In the genomic region with DNA sequence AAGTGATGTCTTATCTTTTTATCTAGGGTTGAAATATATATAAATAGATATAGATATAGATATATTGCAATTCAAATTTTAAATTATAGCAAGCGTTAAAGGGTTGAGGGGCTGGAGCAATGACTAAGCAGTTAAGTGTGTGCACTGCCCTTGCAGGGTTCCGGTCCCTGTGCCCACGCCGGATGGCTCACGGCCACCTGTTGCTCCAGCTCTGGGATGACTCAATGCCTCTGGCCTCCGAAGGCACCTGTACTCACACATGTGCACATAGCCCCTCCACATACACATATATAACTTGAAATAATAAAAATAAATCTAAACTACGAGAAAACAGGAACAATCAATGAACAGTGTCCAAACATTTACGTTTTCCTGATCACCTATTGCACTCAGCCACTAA, we compare ENCODE assay signal across 13 mouse cellular contexts.
"Had no signal": no experiment of that assay in that cellular context is flagged by ENCODE, and none has a peak within 500 bp of the region (broad histone marks: within the 10 kb centered on the region; RNA-seq: fewer than 3 reads in every experiment).

No protein-coding gene starts in this region.

- H3K27ac ChIP-seq: kidney, embryonic 15.5 days; limb, embryonic 13.5 days; liver, embryonic 15.5 days; midbrain, embryonic 10.5 days; neural tube, embryonic 13.5 days; stomach, postnatal 0 days had no signal

- DNase-seq: kidney, adult 2 months; kidney, postnatal 14 days; left cerebral cortex, postnatal 4 days; lung, adult 2 months; lung, postnatal 4 days; midbrain, embryonic 14.5 days; thymus, postnatal 4 days had no signal

- H3K36me3 ChIP-seq: kidney, embryonic 15.5 days; limb, embryonic 13.5 days; liver, embryonic 15.5 days; midbrain, embryonic 10.5 days; neural tube, embryonic 13.5 days had no signal

- H3K27me3 ChIP-seq: kidney, embryonic 15.5 days; limb, embryonic 13.5 days; liver, embryonic 15.5 days; neural tube, embryonic 13.5 days had no signal

- H3K9ac ChIP-seq: kidney, embryonic 15.5 days; limb, embryonic 13.5 days; liver, embryonic 15.5 days; neural tube, embryonic 13.5 days had no signal

- H3K4me3 ChIP-seq: kidney, embryonic 15.5 days; limb, embryonic 13.5 days; liver, embryonic 15.5 days; midbrain, embryonic 10.5 days; neural tube, embryonic 13.5 days had no signal
